Mouse (Mus musculus) CH12.LX (cell line): ENCODE data around the gene Apoc4. TPM values are rescaled to one million over a fixed set of nuclear protein-coding genes. Genes with fewer than 3 reads are reported as not detected.

Experiments
- DNase-seq: peaks from one replicate; pipeline ENCODE4 v3.0.0-alpha.2; 2013; ENCODE audit errors: extremely low read depth
- H3K27ac ChIP-seq: 2 replicates; pipeline ENCODE4 v1.5.1; 2012; ENCODE audit warnings: low read depth, mild to moderate bottlenecking, control low read depth, moderate library complexity; ENCODE audit not compliant: insufficient read depth
- H3K27me3 ChIP-seq: replicated peaks from 2 replicates; pipeline ENCODE3; 2012; ENCODE audit warnings: inconsistent platforms
- H3K36me3 ChIP-seq, 2 experiments: replicated peaks in 1 of 2; 2 replicates each; pipeline versions ENCODE3 to v1.6.1; 2012; ENCODE audit warnings: inconsistent platforms in 1 of 2, low read length in 1 of 2, mild to moderate bottlenecking in 1 of 2, mixed read lengths in 1 of 2, moderate library complexity in 1 of 2; ENCODE audit not compliant: control insufficient read depth in 1 of 2, insufficient read depth in 1 of 2
- H3K4me1 ChIP-seq, 2 experiments: 2 replicates each; pipeline ENCODE4 v1.6.1; 2012; ENCODE audit warnings: inconsistent platforms in 1 of 2, moderate library complexity in 1 of 2; ENCODE audit not compliant: insufficient read depth in 2 of 2, control insufficient read depth in 1 of 2
- H3K4me2 ChIP-seq: 2 replicates; pipeline ENCODE4 v1.6.1; 2012; ENCODE audit warnings: low read depth, mild to moderate bottlenecking, control low read depth; ENCODE audit not compliant: poor library complexity, insufficient read depth, severe bottlenecking
- H3K4me3 ChIP-seq, 3 experiments: fragments of 150-350 bp in 1 of 3; sonication (generic) in 1 of 3; replicated peaks in 1 of 3; 2 replicates each; pipeline versions ENCODE3 to v1.5.1; 2011 to 2012; ENCODE audit warnings: low read depth in 2 of 3, low read length in 2 of 3, mild to moderate bottlenecking in 2 of 3, moderate library complexity in 2 of 3, control low read depth in 1 of 3, improper control_type of control experiment in 1 of 3, inconsistent platforms in 1 of 3, mixed read lengths in 1 of 3; ENCODE audit not compliant: poor library complexity in 1 of 3
- H3K79me2 ChIP-seq: replicated peaks from 2 replicates; pipeline ENCODE4 v1.6.1; 2012; ENCODE audit warnings: mild to moderate bottlenecking, moderate library complexity; ENCODE audit not compliant: control insufficient read depth, poor library complexity, insufficient read depth, severe bottlenecking; ENCODE audit errors: extremely low read depth
- H3K9ac ChIP-seq: 2 replicates; pipeline ENCODE4 v1.6.1; 2012; ENCODE audit warnings: low read depth, mild to moderate bottlenecking, control low read depth, moderate library complexity; ENCODE audit not compliant: insufficient read depth
- H3K9me3 ChIP-seq: replicated peaks from 2 replicates; pipeline ENCODE3; 2012; ENCODE audit warnings: low read length, inconsistent platforms, mixed read lengths
- BHLHE40 ChIP-seq: IDR thresholded peaks from 2 replicates; pipeline ENCODE4 v1.6.1; 2011; ENCODE audit warnings: mild to moderate bottlenecking, low read depth, low read length, improper control_type of control experiment
- CHD2 ChIP-seq: IDR thresholded peaks from 2 replicates; pipeline ENCODE4 v1.6.1; 2011; ENCODE audit warnings: low read length, improper control_type of control experiment
- EP300 ChIP-seq: IDR thresholded peaks from 2 replicates; pipeline ENCODE4 v1.6.1; 2011; ENCODE audit warnings: low read length, improper control_type of control experiment
- ETS1 ChIP-seq: conservative IDR thresholded peaks from 2 replicates; pipeline ENCODE4 v1.6.1; 2012; ENCODE audit warnings: low read depth, mild to moderate bottlenecking, inconsistent platforms, low read length, improper control_type of control experiment, moderate library complexity
- HCFC1 ChIP-seq: IDR thresholded peaks from 2 replicates; pipeline ENCODE4 v1.6.1; 2012; ENCODE audit warnings: low read depth, mild to moderate bottlenecking, inconsistent platforms, low read length, improper control_type of control experiment
- IRF4 ChIP-seq: IDR thresholded peaks from 2 replicates; pipeline ENCODE4 v1.6.1; 2014; ENCODE audit warnings: low read depth, mild to moderate bottlenecking, inconsistent platforms, low read length, improper control_type of control experiment
- JUN ChIP-seq: IDR thresholded peaks from 2 replicates; pipeline ENCODE4 v1.6.1; 2011; ENCODE audit warnings: low read depth, mild to moderate bottlenecking, low read length, improper control_type of control experiment, moderate library complexity; ENCODE audit not compliant: insufficient read depth
- JUND ChIP-seq: conservative IDR thresholded peaks from 2 replicates; pipeline ENCODE4 v1.6.1; 2011; ENCODE audit warnings: low read depth, low read length, improper control_type of control experiment
- KAT2A ChIP-seq: IDR thresholded peaks from 2 replicates; pipeline ENCODE4 v1.6.1; 2012; ENCODE audit warnings: low read length, improper control_type of control experiment, inconsistent platforms; ENCODE audit not compliant: insufficient replicate concordance
- MAFK ChIP-seq: IDR thresholded peaks from 2 replicates; pipeline ENCODE4 v1.6.1; 2011; ENCODE audit warnings: low read length, improper control_type of control experiment; ENCODE audit not compliant: insufficient replicate concordance
- MAX ChIP-seq: IDR thresholded peaks from 2 replicates; pipeline ENCODE4 v1.6.1; 2011; ENCODE audit warnings: low read length, improper control_type of control experiment
- MAZ ChIP-seq: IDR thresholded peaks from 2 replicates; pipeline ENCODE4 v1.6.1; 2012; ENCODE audit warnings: low read depth, mild to moderate bottlenecking, inconsistent platforms, low read length, improper control_type of control experiment, moderate library complexity
- MEF2A ChIP-seq: IDR thresholded peaks from 2 replicates; pipeline ENCODE4 v1.6.1; 2014; ENCODE audit warnings: low read depth, mild to moderate bottlenecking, inconsistent platforms, low read length, improper control_type of control experiment, borderline replicate concordance
- MXI1 ChIP-seq: IDR thresholded peaks from 2 replicates; pipeline ENCODE4 v1.6.1; 2011; ENCODE audit warnings: mild to moderate bottlenecking, low read depth, low read length, improper control_type of control experiment
- NELFE ChIP-seq: IDR thresholded peaks from 2 replicates; pipeline ENCODE4 v1.6.1; 2011; ENCODE audit warnings: low read depth, low read length, improper control_type of control experiment
- POLR2A ChIP-seq: IDR thresholded peaks from 2 replicates; pipeline ENCODE4 v1.6.1; 2011; ENCODE audit warnings: low read depth, mild to moderate bottlenecking, improper control_type of control experiment, low read length
- RCOR1 ChIP-seq: conservative IDR thresholded peaks from 2 replicates; pipeline ENCODE4 v1.6.1; 2012; ENCODE audit warnings: low read depth, mild to moderate bottlenecking, inconsistent platforms, low read length, improper control_type of control experiment
- SIN3A ChIP-seq: IDR thresholded peaks from 2 replicates; pipeline ENCODE4 v1.6.1; 2012; ENCODE audit warnings: low read length, improper control_type of control experiment, inconsistent platforms
- SMC3 ChIP-seq: IDR thresholded peaks from 2 replicates; pipeline ENCODE4 v1.6.1; 2011; ENCODE audit warnings: low read depth, low read length, improper control_type of control experiment
- TBP ChIP-seq: conservative IDR thresholded peaks from 2 replicates; pipeline ENCODE4 v1.6.1; 2011; ENCODE audit warnings: low read depth, low read length, improper control_type of control experiment
- TCF12 ChIP-seq: IDR thresholded peaks from 2 replicates; pipeline ENCODE4 v1.6.1; 2014; ENCODE audit warnings: low read depth, mild to moderate bottlenecking, inconsistent platforms, low read length, improper control_type of control experiment
- ZMIZ1 ChIP-seq: IDR thresholded peaks from 2 replicates; pipeline ENCODE4 v1.6.1; 2012; ENCODE audit warnings: low read depth, mild to moderate bottlenecking, inconsistent platforms, low read length, improper control_type of control experiment
- ZNF384 ChIP-seq: IDR thresholded peaks from 2 replicates; pipeline ENCODE4 v1.6.1; 2012; ENCODE audit warnings: low read depth, low read length, improper control_type of control experiment, inconsistent platforms
- dilution Hi-C: fragments of 300-500 bp; cut with MboI; formaldehyde crosslinking; loops from 2 replicates; pipeline ENCODE4 v1.14.3; 2020; ENCODE audit warnings: low sequenced_read_pairs; ENCODE audit not compliant: extremely low pct_unique_long_range_greater_than_20kb, extremely low pct_ligation_motif_present
- in situ Hi-C: fragments of 300-500 bp; cut with MboI; formaldehyde crosslinking; loops from 3 replicates; pipeline ENCODE4 v1.14.3; 2019; ENCODE audit warnings: low sequenced_read_pairs, low pct_ligation_motif_present, low pct_unique_long_range_greater_than_20kb, mixed read lengths
- polyA plus RNA-seq: library from polyadenylated mRNA; unstranded; fragments of >175 nt; gene quantifications from 2 replicates; pipeline ENCODE4 v1.2.1, GENCODE M21; 2012; ENCODE audit warnings: low read depth; ENCODE audit not compliant: insufficient read length
- total RNA-seq, 2 experiments: library from RNA; depleted of rRNA; stranded (reverse); fragments of 300-350 nt in 1 of 2; fragments of >200 nt in 1 of 2; gene quantifications; 2 replicates each; pipeline ENCODE4 v1.2.3; 2012 to 2014

Gene Apoc4
- total and polyA plus RNA-seq, 3 experiments: not detected

DNA sequence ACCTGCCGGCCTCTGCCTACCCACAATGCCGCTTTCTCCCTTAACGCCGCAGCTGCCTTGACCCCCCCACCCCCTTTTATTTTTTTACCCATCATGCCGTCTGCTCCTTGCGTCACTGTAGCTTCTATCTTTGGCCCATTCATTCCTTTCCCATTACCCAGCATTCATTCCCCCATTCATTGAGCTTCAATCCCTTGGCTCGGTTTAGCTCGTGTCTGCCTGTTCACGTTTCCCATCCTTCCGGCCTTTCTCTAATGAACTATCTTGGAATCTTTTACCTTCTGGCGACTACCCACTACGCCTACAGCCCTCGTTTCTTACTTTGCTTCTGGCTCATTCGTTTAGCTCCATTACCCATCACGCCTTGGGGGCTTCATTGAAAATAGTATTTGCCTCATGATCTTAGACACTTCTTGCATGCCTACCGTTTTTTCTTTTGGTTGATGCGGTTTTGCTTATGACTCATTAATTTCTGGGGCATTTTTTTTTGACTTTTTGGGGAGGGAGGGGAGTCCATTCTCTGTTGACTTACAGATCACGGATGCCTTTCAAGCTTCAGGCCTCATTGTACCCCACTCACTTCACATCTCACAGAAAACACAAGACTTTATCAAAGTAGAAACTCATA is 34.9 kb upstream of the Apoc4 start:
- no peaks in the 10 kb centered on the region for H3K27me3 ChIP-seq
- H3K4me1 ChIP-seq: peaks cover 9 to 39% of the 10 kb centered on the region in 2 experiments; a peak in 3 of 4 replicates
- peaks cover 18% of the 10 kb centered on the region for H3K79me2 ChIP-seq
- peak overlapping the region; percentile 52 to 64 (median 60) for H3K4me3 ChIP-seq
- H3K4me2 ChIP-seq: peak overlapping the region; percentile 81
- in situ Hi-C loops: no loop called here
- DNase-seq: peak; percentile 73
- peak overlapping the region; percentile 78 for H3K27ac ChIP-seq
- H3K36me3 ChIP-seq: peaks cover 22 to 30% of the 10 kb centered on the region in 2 experiments
- peak overlapping the region; percentile 69 for H3K9ac ChIP-seq
- peaks cover 3% of the 10 kb centered on the region for H3K9me3 ChIP-seq
- dilution Hi-C loops: no loop called here
- TF ChIP-seq NELFE (peak; percentile 85), JUN (0 out of 2 replicates have a peak, but pooled peaks have one; percentile 2), JUND (no peak; the same call in 1 of the 2 replicates), KAT2A (0 out of 2 replicates have a peak, but pooled peaks have one; percentile 77), SMC3 (no peak), MAX (peak; percentile 67; the same call in 1 of the 2 replicates), CHD2 (peak; percentile 2; the same call in 1 of the 2 replicates), TCF12 (peak; percentile 84), MEF2A (peak; percentile 92), ZMIZ1 (peak; percentile 84), IRF4 (peak; percentile 75), TBP (peak; percentile 84), ZNF384 (peak; percentile 66), MAZ (peak; percentile 93), BHLHE40 (peak; percentile 67), EP300 (no peak), MXI1 (peak; percentile 73), ETS1 (peak; percentile 60), MAFK (0 out of 2 replicates have a peak, but pooled peaks have one; percentile 15), HCFC1 (no peak; the same call in 1 of the 2 replicates), SIN3A (peak; percentile 90), RCOR1 (no peak; the same call in 1 of the 2 replicates), POLR2A (peak; percentile 92)
